Mouse (Mus musculus) intestine, postnatal 0 days (tissue): Measurements from ENCODE around the gene Akp3. TPM values are rescaled to one million over a fixed set of nuclear protein-coding genes. Genes with fewer than 3 reads are reported as not detected.
A peak's percentile ranks its signal among the peaks of the same experiment; 100 is the strongest.

Experiments used
- ATAC-seq: fragments of 200-750 bp; cut with Nextera tagmentation; 2 replicates; pipeline ENCODE4 v1.8.0; 2017; ENCODE audit warnings: mild to moderate bottlenecking, moderate TSS enrichment, moderate library complexity
- H3K27ac ChIP-seq: fragments of 300-500 bp; sonication (generic); 2 replicates; pipeline ENCODE4 v1.5.1; 2014; ENCODE audit warnings: mild to moderate bottlenecking, low read depth, low read length, moderate library complexity
- H3K27me3 ChIP-seq: fragments of 300-500 bp; sonication (generic); replicated peaks from 2 replicates; pipeline ENCODE4 v1.6.1; 2014; ENCODE audit warnings: low read length, mixed read lengths; ENCODE audit not compliant: control insufficient read depth, insufficient read depth
- H3K36me3 ChIP-seq: fragments of 300-500 bp; sonication (generic); 2 replicates; pipeline ENCODE4 v1.6.1; 2014; ENCODE audit warnings: mild to moderate bottlenecking, moderate library complexity; ENCODE audit not compliant: control insufficient read depth, insufficient read depth
- H3K4me1 ChIP-seq: fragments of 300-500 bp; sonication (generic); replicated peaks from 2 replicates; pipeline ENCODE4 v1.6.1; 2014; ENCODE audit warnings: antibody characterized with exemption, low read length, mixed read lengths; ENCODE audit not compliant: control insufficient read depth, insufficient read depth
- H3K4me2 ChIP-seq: fragments of 300-500 bp; sonication (generic); replicated peaks from 2 replicates; pipeline ENCODE4 v1.6.1; 2014; ENCODE audit warnings: low read depth, mild to moderate bottlenecking, moderate library complexity
- H3K4me3 ChIP-seq: fragments of 300-500 bp; sonication (generic); 2 replicates; pipeline ENCODE4 v1.5.1; 2014; ENCODE audit warnings: low read depth, low read length
- H3K9ac ChIP-seq: fragments of 300-500 bp; sonication (generic); 2 replicates; pipeline ENCODE4 v1.6.1; 2014; ENCODE audit warnings: mild to moderate bottlenecking, low read depth, low read length
- H3K9me3 ChIP-seq: fragments of 300-500 bp; sonication (generic); 2 replicates; pipeline ENCODE4 v1.6.1; 2016; ENCODE audit warnings: mixed run types; ENCODE audit not compliant: control insufficient read depth
- CTCF ChIP-seq: sonication (generic); IDR thresholded peaks from 2 replicates; pipeline ENCODE4 v1.5.1; 2016; ENCODE audit warnings: low read depth, mild to moderate bottlenecking, control low read depth, antibody characterized with exemption, moderate library complexity
- WGBS: fragments of 180-500 bp; shearing (Covaris S2); extraction: QIAGEN DNeasy Blood & Tissue Kit; methylation state at CpG from one replicate; pipeline ENCODE4 v1.1.7; 2014; 5-methylcytosine and 5-hydroxymethylcytosine counted together
- polyA plus RNA-seq: library from polyadenylated mRNA; unstranded; fragments of >200 nt; fragmentation: Nextera tagmentation; extraction: Ambion mirVana; gene quantifications from 2 replicates; pipeline ENCODE4 v1.2.1, GENCODE M21; 2015

The Akp3 gene
- polyA plus RNA-seq, 1 experiment from 2014 or later: 3.6 TPM

GRCm38 (mm10) chr1:87111719-87112354 is 12.9 kb upstream of the Akp3 start:
- WGBS: 44% methylated on average over 9 of the region's 9 CpGs
- ATAC-seq: no peak

GRCm38 (mm10) chr1:87114784-87115183 is 10.0 kb upstream of the Akp3 start:
- Histone ChIP-seq H3K9me3 (no peaks in the 10 kb centered on the region), H3K4me2 (no peak overlapping the region), H3K27ac (no peak overlapping the region), H3K4me1 (no peaks in the 10 kb centered on the region), H3K4me3 (no peak overlapping the region), H3K9ac (no peak overlapping the region), H3K27me3 (no peaks in the 10 kb centered on the region), H3K36me3 (no peaks in the 10 kb centered on the region)
- 84% methylated on average over 1 of the region's 1 CpGs for WGBS
- peak; percentile 58; the same call in 1 of the 2 replicates for ATAC-seq
- TF ChIP-seq CTCF: no peak

More at GRCm38 (mm10) chr1:87111719-87112354, 12.9 kb upstream of the Akp3 start:
- Histone ChIP-seq H3K9me3 (no peaks in the 10 kb centered on the region), H3K27ac (no peak overlapping the region), H3K27me3 (no peaks in the 10 kb centered on the region), H3K9ac (no peak overlapping the region), H3K4me2 (no peak overlapping the region), H3K36me3 (no peaks in the 10 kb centered on the region), H3K4me1 (no peaks in the 10 kb centered on the region), H3K4me3 (no peak overlapping the region)
- TF ChIP-seq CTCF: peak; percentile 64

- no peak for ATAC-seq
- Histone ChIP-seq H3K9ac (no peak overlapping the region), H3K4me1 (no peaks in the 10 kb centered on the region), H3K36me3 (no peaks in the 10 kb centered on the region), H3K27me3 (peaks cover 26% of the 10 kb centered on the region; the same call in 1 of the 2 replicates), H3K4me2 (no peak overlapping the region), H3K9me3 (no peaks in the 10 kb centered on the region), H3K27ac (no peak overlapping the region), H3K4me3 (no peak overlapping the region)
- WGBS: 15% methylated on average over 41 of the region's 43 CpGs
- no peak for TF ChIP-seq CTCF
These were observed 2.6 kb downstream of the Akp3 start for GRCm38 (mm10) chr1:87127206-87128030.

- 85% methylated on average over 4 of the region's 4 CpGs for WGBS
These were observed 7.0 kb downstream of the Akp3 start for GRCm38 (mm10) chr1:87131803-87132202.

GRCm38 (mm10) chr1:87141550-87141949 is 16.8 kb downstream of the Akp3 start:
- Histone ChIP-seq H3K4me3 (no peak overlapping the region), H3K27ac (no peak overlapping the region), H3K9ac (no peak overlapping the region), H3K4me1 (no peaks in the 10 kb centered on the region), H3K36me3 (no peaks in the 10 kb centered on the region), H3K4me2 (no peak overlapping the region), H3K27me3 (no peaks in the 10 kb centered on the region), H3K9me3 (no peaks in the 10 kb centered on the region)
- no peak for TF ChIP-seq CTCF
- WGBS: 88% methylated on average over 4 of the region's 4 CpGs
- ATAC-seq: no peak

More at GRCm38 (mm10) chr1:87131803-87132202, 7.0 kb downstream of the Akp3 start:
- Histone ChIP-seq H3K4me3 (no peak overlapping the region), H3K27ac (no peak overlapping the region), H3K27me3 (peaks cover 17% of the 10 kb centered on the region; the same call in 1 of the 2 replicates), H3K9me3 (no peaks in the 10 kb centered on the region), H3K36me3 (no peaks in the 10 kb centered on the region), H3K9ac (no peak overlapping the region), H3K4me1 (no peaks in the 10 kb centered on the region), H3K4me2 (no peak overlapping the region)
- TF ChIP-seq CTCF: no peak
- no peak for ATAC-seq

GRCm38 (mm10) chr1:87142456-87142855 is 17.7 kb downstream of the Akp3 start:
- H3K4me3 ChIP-seq: no peak overlapping the region
- WGBS: 56% methylated on average over 9 of the region's 9 CpGs
- no peak for TF ChIP-seq CTCF
- no peaks in the 10 kb centered on the region for H3K36me3 ChIP-seq
- H3K4me1 ChIP-seq: no peaks in the 10 kb centered on the region
- H3K9ac ChIP-seq: no peak overlapping the region
- no peak overlapping the region for H3K27ac ChIP-seq
- H3K4me2 ChIP-seq: no peak overlapping the region
- ATAC-seq: 0 out of 2 replicates have a peak, but pooled peaks have one; percentile 10
- H3K9me3 ChIP-seq: no peaks in the 10 kb centered on the region
- no peaks in the 10 kb centered on the region for H3K27me3 ChIP-seq
